Mouse (Mus musculus): Measurements from ENCODE around the gene Usp2.

- TF ChIP-seq CTCF (IDR thresholded peaks at IDR 0.05; ENCODE audit: borderline replicate concordance, insufficient read depth, low read length) (no peak), POLR2A (IDR thresholded peaks at IDR 0.05; ENCODE audit: low read depth, low read length) (no peak)
Observed at GRCm38 (mm10) chr9:44031946-44032345, 34.9 kb upstream of the Usp2 start.
